Mouse (Mus musculus): ENCODE data around the gene Susd4. TPM values are rescaled to one million over a fixed set of nuclear protein-coding genes. Genes with fewer than 3 reads are reported as not detected.

The Susd4 gene
- polyA plus RNA-seq, 1 experiment, result 4.3 TPM

DNA sequence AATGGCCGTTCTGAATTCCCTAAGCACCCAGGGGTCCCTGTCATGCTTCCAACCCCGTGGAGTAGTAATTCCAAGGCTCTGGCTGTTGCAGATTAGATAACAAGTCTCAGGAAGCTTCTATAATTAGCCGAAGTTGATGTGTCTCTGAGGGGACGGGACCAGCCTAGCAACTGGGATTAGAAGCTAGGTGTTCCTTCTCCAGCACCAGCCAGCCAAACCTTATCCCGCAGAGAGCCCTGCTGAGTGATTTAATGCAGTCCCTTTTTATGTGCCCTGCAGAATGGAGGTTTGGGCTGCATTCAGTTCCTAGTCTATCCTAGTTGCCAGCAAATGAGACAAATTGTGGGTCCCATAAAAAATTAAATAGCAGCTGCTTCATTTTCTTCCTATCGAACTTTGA is 54.0 kb downstream of the Susd4 start:
- no peaks in the 10 kb centered on the region for H3K36me3 ChIP-seq (ENCODE audit: control insufficient read depth, insufficient read depth, low read length)
- no peak overlapping the region for H3K27ac ChIP-seq (ENCODE audit: control insufficient read depth, insufficient read depth, low read length)
- H3K4me1 ChIP-seq (replicated peaks; ENCODE audit: control insufficient read depth, insufficient read depth, low read length), result no peaks in the 10 kb centered on the region
- TF ChIP-seq CTCF (IDR thresholded peaks at IDR 0.05; ENCODE audit: borderline replicate concordance, control insufficient read depth, extremely low read depth, insufficient read depth, low read length, poor library complexity) (no peak), POLR2A (IDR thresholded peaks at IDR 0.05; ENCODE audit: control insufficient read depth, extremely low read depth, insufficient read depth, low read length, poor library complexity) (no peak)
- H3K4me3 ChIP-seq (ENCODE audit: control insufficient read depth, insufficient read depth, low read length), result no peak overlapping the region
- no peak for DNase-seq
- no peaks in the 10 kb centered on the region for H3K27me3 ChIP-seq (ENCODE audit: control insufficient read depth, insufficient read depth, low read length)
- 68% methylated on average over 6 of the region's 6 CpGs for WGBS

DNA sequence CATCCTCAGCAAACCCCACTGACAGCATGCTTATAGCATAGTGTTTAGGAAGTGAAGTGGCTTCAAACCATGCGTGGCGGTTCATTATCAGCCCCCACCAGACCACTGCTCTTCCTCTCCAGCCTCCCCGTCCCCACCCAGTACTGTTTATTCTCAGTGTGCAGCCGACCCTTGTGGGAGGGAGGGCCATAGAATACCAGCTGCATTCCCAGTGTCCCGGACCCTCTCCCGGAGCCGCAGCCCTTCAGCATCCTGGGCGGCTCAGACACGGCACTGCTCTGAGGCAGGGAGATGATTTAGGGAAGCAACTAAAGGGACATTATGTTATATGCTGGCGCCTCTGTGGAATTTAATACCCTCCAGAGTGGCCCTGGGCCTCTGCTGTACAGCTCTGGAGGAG is 55.3 kb downstream of the Susd4 start:
- Histone ChIP-seq H3K36me3 (ENCODE audit: control insufficient read depth, insufficient read depth, low read length) (no peaks in the 10 kb centered on the region), H3K4me1 (replicated peaks; ENCODE audit: control insufficient read depth, insufficient read depth, low read length) (no peaks in the 10 kb centered on the region), H3K27me3 (ENCODE audit: control insufficient read depth, insufficient read depth, low read length) (no peaks in the 10 kb centered on the region), H3K27ac (ENCODE audit: control insufficient read depth, insufficient read depth, low read length) (no peak overlapping the region), H3K4me3 (ENCODE audit: control insufficient read depth, insufficient read depth, low read length) (no peak overlapping the region)
- TF ChIP-seq POLR2A (IDR thresholded peaks at IDR 0.05; ENCODE audit: control insufficient read depth, extremely low read depth, insufficient read depth, low read length, poor library complexity) (no peak), CTCF (IDR thresholded peaks at IDR 0.05; ENCODE audit: borderline replicate concordance, control insufficient read depth, extremely low read depth, insufficient read depth, low read length, poor library complexity) (no peak)
- DNase-seq, result no peak
- WGBS, result 47% methylated on average over 10 of the region's 10 CpGs

DNA sequence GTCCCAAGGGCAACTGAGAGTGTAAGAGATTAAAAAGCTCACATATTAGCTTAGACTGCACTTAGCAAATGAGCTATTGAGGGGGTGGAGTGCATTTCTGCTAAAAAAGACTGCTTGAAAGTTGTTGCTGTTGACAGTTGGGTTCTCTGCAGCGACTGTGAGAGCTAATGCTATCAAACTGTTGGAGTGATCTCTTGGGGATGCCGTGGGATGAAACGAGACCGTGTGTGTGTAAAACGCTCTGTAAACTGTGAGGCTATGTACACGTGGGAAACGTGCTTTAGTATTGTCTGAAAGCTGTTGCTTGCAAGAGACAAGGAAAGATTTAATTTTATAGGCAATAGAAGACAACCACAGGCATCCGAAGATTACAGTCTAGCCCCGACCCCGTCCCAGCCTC is 59.1 kb downstream of the Susd4 start:
- Histone ChIP-seq H3K4me1 (replicated peaks; ENCODE audit: control insufficient read depth, insufficient read depth, low read length) (no peaks in the 10 kb centered on the region), H3K27ac (ENCODE audit: control insufficient read depth, insufficient read depth, low read length) (no peak overlapping the region), H3K36me3 (ENCODE audit: control insufficient read depth, insufficient read depth, low read length) (no peaks in the 10 kb centered on the region), H3K4me3 (ENCODE audit: control insufficient read depth, insufficient read depth, low read length) (no peak overlapping the region), H3K27me3 (ENCODE audit: control insufficient read depth, insufficient read depth, low read length) (no peaks in the 10 kb centered on the region)
- 90% methylated on average over 10 of the region's 10 CpGs for WGBS
- TF ChIP-seq CTCF (IDR thresholded peaks at IDR 0.05; ENCODE audit: borderline replicate concordance, control insufficient read depth, extremely low read depth, insufficient read depth, low read length, poor library complexity) (no peak), POLR2A (IDR thresholded peaks at IDR 0.05; ENCODE audit: control insufficient read depth, extremely low read depth, insufficient read depth, low read length, poor library complexity) (no peak)
- DNase-seq, result no peak

DNA sequence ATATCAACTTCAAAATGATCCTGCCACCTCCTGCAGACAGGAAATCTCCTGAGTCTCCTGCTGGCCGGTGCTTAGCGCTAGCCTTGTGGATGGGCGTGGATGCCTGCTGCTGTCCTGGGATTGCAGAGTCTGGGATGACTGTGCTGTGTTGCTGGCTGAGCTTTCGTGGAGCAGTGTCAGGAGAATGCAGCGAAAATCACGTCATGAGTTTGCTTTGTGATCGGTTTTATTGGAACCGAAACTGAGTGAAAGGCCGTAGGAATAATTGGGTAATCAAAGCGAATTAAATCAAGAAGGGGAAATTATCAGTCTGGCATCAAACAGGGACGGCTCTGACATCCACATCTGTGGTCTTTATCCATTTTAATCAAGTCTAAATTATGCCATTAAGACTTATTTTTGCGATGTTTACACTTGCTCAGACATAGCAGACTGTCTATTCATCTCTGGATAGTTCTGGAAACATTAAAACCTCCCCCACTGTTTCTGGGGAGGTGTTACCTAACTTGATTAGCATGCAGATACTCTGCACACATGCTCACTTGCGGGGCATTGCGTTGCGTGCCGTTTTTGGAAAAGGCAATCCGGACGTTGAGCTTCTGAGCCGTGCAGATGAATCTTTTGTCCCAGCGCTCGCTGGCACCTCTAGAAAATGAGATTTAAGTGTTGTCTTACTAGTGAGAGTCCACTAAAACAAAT is 60.2 kb downstream of the Susd4 start:
- no peak for TF ChIP-seq CTCF (IDR thresholded peaks at IDR 0.05; ENCODE audit: borderline replicate concordance, control insufficient read depth, extremely low read depth, insufficient read depth, low read length, poor library complexity)
- no peak for TF ChIP-seq POLR2A (IDR thresholded peaks at IDR 0.05; ENCODE audit: control insufficient read depth, extremely low read depth, insufficient read depth, low read length, poor library complexity)

DNA sequence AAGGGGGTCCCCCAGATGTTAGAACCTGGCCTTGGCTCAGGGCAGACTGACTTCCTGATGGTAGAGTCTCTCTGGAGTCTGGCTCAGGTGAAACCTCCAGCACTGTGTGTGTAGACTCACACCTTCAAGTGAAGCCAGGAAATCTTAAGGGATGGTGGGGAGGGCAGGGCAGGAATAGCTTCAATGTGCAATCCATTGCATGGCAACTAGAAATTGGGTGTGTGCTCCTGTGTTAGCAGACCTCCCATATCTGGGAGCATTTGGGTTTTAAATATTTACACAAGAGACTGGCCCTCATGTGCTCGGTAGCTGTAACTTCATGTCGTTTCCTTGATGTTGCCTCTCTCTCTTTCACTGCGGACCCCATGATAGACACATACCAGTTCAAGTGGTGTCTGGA is 62.9 kb downstream of the Susd4 start:
- TF ChIP-seq POLR2A (IDR thresholded peaks at IDR 0.05; ENCODE audit: control insufficient read depth, extremely low read depth, insufficient read depth, low read length, poor library complexity) (no peak), CTCF (IDR thresholded peaks at IDR 0.05; ENCODE audit: borderline replicate concordance, control insufficient read depth, extremely low read depth, insufficient read depth, low read length, poor library complexity) (no peak)
- Histone ChIP-seq H3K4me3 (ENCODE audit: control insufficient read depth, insufficient read depth, low read length) (no peak overlapping the region), H3K4me1 (replicated peaks; ENCODE audit: control insufficient read depth, insufficient read depth, low read length) (no peaks in the 10 kb centered on the region), H3K36me3 (ENCODE audit: control insufficient read depth, insufficient read depth, low read length) (no peaks in the 10 kb centered on the region), H3K27me3 (ENCODE audit: control insufficient read depth, insufficient read depth, low read length) (no peaks in the 10 kb centered on the region), H3K27ac (ENCODE audit: control insufficient read depth, insufficient read depth, low read length) (no peak overlapping the region)
- no peak for DNase-seq
- 88% methylated on average over 3 of the region's 3 CpGs for WGBS

More for the DNA sequence above, 60.2 kb downstream of the Susd4 start:
- Histone ChIP-seq H3K27me3 (ENCODE audit: control insufficient read depth, insufficient read depth, low read length) (no peaks in the 10 kb centered on the region), H3K27ac (ENCODE audit: control insufficient read depth, insufficient read depth, low read length) (no peak overlapping the region), H3K4me3 (ENCODE audit: control insufficient read depth, insufficient read depth, low read length) (no peak overlapping the region), H3K36me3 (ENCODE audit: control insufficient read depth, insufficient read depth, low read length) (no peaks in the 10 kb centered on the region), H3K4me1 (replicated peaks; ENCODE audit: control insufficient read depth, insufficient read depth, low read length) (no peaks in the 10 kb centered on the region)
- DNase-seq, result no peak
- 91% methylated on average over 21 of the region's 21 CpGs for WGBS

DNA sequence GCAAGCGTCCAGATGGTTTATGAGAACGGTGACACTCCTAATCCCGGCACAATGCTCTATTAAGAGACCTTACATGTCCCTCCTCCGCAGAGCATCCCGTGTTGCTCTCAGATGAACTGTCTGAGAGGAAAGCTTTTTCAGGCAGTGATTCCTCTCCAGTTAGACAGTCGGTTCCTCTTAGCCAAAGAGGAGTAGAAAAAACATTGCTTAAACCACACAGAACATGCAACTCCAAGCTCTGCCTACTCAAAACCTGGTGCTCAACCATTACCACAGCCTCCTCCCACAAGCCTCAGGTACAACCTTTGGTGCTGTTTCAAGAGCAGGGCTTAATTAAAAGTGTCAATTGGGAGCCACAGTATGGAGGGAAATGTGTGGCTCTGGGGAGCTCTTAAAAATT is 74.4 kb downstream of the Susd4 start:
- Histone ChIP-seq H3K27me3 (ENCODE audit: control insufficient read depth, insufficient read depth, low read length) (no peaks in the 10 kb centered on the region), H3K4me3 (ENCODE audit: control insufficient read depth, insufficient read depth, low read length) (no peak overlapping the region), H3K4me1 (replicated peaks; ENCODE audit: control insufficient read depth, insufficient read depth, low read length) (no peaks in the 10 kb centered on the region), H3K27ac (ENCODE audit: control insufficient read depth, insufficient read depth, low read length) (no peak overlapping the region), H3K36me3 (ENCODE audit: control insufficient read depth, insufficient read depth, low read length) (no peaks in the 10 kb centered on the region)
- WGBS, result 88% methylated on average over 6 of the region's 6 CpGs
- no peak for TF ChIP-seq POLR2A (IDR thresholded peaks at IDR 0.05; ENCODE audit: control insufficient read depth, extremely low read depth, insufficient read depth, low read length, poor library complexity)
- TF ChIP-seq CTCF (IDR thresholded peaks at IDR 0.05; ENCODE audit: borderline replicate concordance, control insufficient read depth, extremely low read depth, insufficient read depth, low read length, poor library complexity), result no peak
- no peak for DNase-seq

All from thymus, adult 2 months (tissue).